Mouse (Mus musculus) kidney, embryonic 16.5 days (tissue): ENCODE results near the gene Parg. TPM values are rescaled to one million over a fixed set of nuclear protein-coding genes. Genes with fewer than 3 reads are reported as not detected.
A peak's percentile ranks its signal among the peaks of the same experiment; 100 is the strongest.

Experiments
- ATAC-seq: fragments of 200-750 bp; cut with Nextera tagmentation; 2 replicates; pipeline ENCODE4 v1.8.0; 2017; ENCODE audit warnings: moderate TSS enrichment; ENCODE audit not compliant: low FRiP score, low TSS enrichment
- H3K27ac ChIP-seq: fragments of 300-500 bp; sonication (generic); 2 replicates; pipeline ENCODE4 v1.5.1; 2014; ENCODE audit warnings: low read length
- H3K27me3 ChIP-seq: fragments of 300-500 bp; sonication (generic); 2 replicates; pipeline ENCODE4 v1.6.1; 2014; ENCODE audit warnings: low read length, control low read depth, mixed read lengths; ENCODE audit not compliant: insufficient read depth
- H3K36me3 ChIP-seq: fragments of 300-500 bp; sonication (generic); 2 replicates; pipeline ENCODE4 v1.6.1; 2014; ENCODE audit warnings: low read length, control low read depth, mixed read lengths; ENCODE audit not compliant: insufficient read depth
- H3K4me1 ChIP-seq: fragments of 300-500 bp; sonication (generic); 2 replicates; pipeline ENCODE4 v1.6.1; 2014; ENCODE audit warnings: low read length, control low read depth, mixed read lengths; ENCODE audit not compliant: insufficient read depth
- H3K4me2 ChIP-seq: fragments of 300-500 bp; sonication (generic); replicated peaks from 2 replicates; pipeline ENCODE4 v1.6.1; 2014; ENCODE audit warnings: low read depth, low read length
- H3K4me3 ChIP-seq: fragments of 300-500 bp; sonication (generic); 2 replicates; pipeline ENCODE4 v1.5.1; 2014; ENCODE audit warnings: mild to moderate bottlenecking, low read length
- H3K9ac ChIP-seq: fragments of 300-500 bp; sonication (generic); replicated peaks from 2 replicates; pipeline ENCODE4 v1.6.1; 2014; ENCODE audit warnings: low read length
- H3K9me3 ChIP-seq: fragments of 300-500 bp; sonication (generic); 2 replicates; pipeline ENCODE4 v1.6.1; 2016; ENCODE audit warnings: low read length, control low read depth
- WGBS: fragments of 180-500 bp; shearing (Covaris S2); extraction: QIAGEN DNeasy Blood & Tissue Kit; methylation state at CpG from one replicate; pipeline ENCODE4 v1.1.7; 2014; 5-methylcytosine and 5-hydroxymethylcytosine counted together
- polyA plus RNA-seq: library from polyadenylated mRNA; unstranded; fragments of >200 nt; fragmentation: Nextera tagmentation; extraction: Ambion mirVana; gene quantifications from 2 replicates; pipeline ENCODE4 v1.2.1, GENCODE M21; 2015

The Parg gene
- polyA plus RNA-seq, 1 experiment from 2014 or later = 40.8 TPM

DNA sequence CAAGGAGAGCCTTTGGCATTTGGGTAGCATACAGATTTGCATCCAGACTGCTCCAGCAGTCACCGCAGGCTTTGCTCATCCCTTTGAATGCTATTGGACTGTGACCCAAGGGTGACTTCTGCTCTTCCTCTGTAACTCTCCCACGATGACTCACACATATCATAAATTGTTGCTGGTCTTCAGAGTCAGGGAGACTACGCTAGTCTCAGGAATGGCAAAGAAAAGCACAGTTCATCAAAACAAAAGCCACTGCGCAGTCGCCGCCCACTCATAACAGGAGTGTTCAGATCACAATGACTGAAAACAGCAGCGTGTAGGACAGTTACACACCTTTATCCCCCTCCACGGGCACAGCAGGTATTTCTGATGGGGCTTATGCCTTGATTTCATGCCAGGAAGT lies 103.2 kb downstream of the Parg start:
- H3K9me3 ChIP-seq = no peaks in the 10 kb centered on the region
- H3K27me3 ChIP-seq = no peaks in the 10 kb centered on the region
- WGBS = 71% methylated on average over 8 of the region's 8 CpGs
- no peak for ATAC-seq
- H3K4me3 ChIP-seq = no peak overlapping the region
- no peaks in the 10 kb centered on the region; the same call in 1 of the 2 replicates for H3K36me3 ChIP-seq
- H3K4me2 ChIP-seq = no peak overlapping the region
- no peak overlapping the region for H3K27ac ChIP-seq
- H3K9ac ChIP-seq = no peak overlapping the region
- no peaks in the 10 kb centered on the region for H3K4me1 ChIP-seq

DNA sequence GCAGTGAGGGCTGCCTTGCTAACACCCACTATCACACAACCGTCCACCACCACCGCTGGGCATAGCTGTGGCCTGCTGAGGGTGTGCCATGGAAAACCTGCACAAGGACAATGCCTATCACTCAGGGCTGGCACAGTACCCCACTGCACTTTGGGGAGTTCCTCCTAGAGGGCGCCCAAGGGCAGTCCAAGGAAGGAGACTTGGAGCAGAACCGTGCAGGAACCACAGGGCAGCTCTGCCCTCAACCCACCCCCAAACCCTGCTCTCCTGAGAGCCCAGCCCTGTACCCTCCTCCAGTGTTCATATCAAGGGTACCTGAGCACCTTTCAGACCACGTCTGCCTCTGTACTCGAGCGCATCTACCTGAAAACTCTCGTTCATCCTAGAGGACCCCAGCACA lies 108.1 kb downstream of the Parg start:
- Histone ChIP-seq H3K4me2 (no peak overlapping the region), H3K9me3 (no peaks in the 10 kb centered on the region), H3K4me3 (no peak overlapping the region), H3K9ac (no peak overlapping the region), H3K36me3 (no peaks in the 10 kb centered on the region), H3K4me1 (no peaks in the 10 kb centered on the region), H3K27ac (no peak overlapping the region), H3K27me3 (no peaks in the 10 kb centered on the region)
- WGBS = 38% methylated on average over 8 of the region's 8 CpGs
- 0 out of 2 replicates have a peak, but pooled peaks have one; percentile 15 for ATAC-seq

DNA sequence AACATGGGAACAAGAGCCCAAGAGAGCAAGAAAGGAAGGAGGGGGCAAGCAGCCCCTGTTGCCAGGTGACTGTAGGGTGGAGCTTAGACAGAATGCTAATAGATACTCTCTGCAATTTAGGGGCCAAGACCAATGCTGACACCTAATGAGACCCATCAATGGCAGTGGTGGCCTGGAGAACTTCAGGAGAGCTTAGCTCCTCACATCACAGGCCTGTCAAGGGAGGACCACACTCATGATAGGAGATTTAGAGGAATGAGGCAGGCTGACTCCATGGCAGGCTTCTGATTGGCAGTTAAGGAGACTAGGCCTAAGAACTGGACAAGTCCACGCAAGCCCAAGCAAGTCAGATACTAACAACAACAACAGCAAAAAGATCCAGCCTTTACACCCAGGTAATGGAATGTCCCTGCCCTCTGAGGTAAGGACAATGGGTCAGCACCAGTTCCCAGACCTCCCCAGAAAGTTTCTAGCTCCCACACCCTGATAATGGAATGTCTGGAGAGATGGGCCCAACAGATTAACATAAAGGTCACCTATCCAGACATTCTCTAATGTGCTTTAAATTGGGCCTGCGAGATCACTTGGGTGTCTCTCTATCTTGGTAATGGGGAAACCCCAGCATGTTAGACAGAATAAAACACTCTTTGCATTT lies 109.8 kb downstream of the Parg start:
- H3K27ac ChIP-seq = no peak overlapping the region
- ATAC-seq = no peak
- H3K4me1 ChIP-seq = no peaks in the 10 kb centered on the region
- H3K36me3 ChIP-seq = no peaks in the 10 kb centered on the region
- H3K27me3 ChIP-seq = no peaks in the 10 kb centered on the region
- H3K9ac ChIP-seq = no peak overlapping the region
- H3K4me3 ChIP-seq = no peak overlapping the region
- H3K9me3 ChIP-seq = no peaks in the 10 kb centered on the region
- WGBS = 93% methylated on average over 2 of the region's 2 CpGs
- H3K4me2 ChIP-seq = no peak overlapping the region

DNA sequence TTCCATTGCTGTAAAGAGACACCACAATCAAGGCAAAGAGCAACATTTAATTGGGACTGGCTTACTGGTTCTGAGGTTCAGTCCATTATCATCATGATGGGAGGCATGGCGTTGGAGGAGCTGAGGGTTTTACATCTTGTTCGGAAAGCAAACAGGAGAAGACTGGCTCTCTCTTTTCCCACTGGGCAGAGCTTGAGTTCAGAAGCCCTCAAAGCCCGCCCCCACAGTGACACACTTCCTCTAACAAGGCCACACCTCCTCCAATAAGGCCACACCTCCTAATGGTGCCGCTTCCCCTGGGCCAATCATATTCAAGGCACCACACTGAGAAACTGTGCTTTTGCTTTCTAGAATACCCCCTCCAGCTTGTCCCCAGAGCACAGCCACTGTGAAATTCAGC lies 116.1 kb downstream of the Parg start:
- H3K4me1 ChIP-seq = 0 out of 2 replicates have a peak, but pooled peaks cover 3% of the 10 kb centered on the region
- H3K27me3 ChIP-seq = no peaks in the 10 kb centered on the region
- no peak overlapping the region for H3K4me2 ChIP-seq
- no peak overlapping the region for H3K9ac ChIP-seq
- no peak overlapping the region for H3K4me3 ChIP-seq
- no peaks in the 10 kb centered on the region for H3K9me3 ChIP-seq
- no peaks in the 10 kb centered on the region for H3K36me3 ChIP-seq
- no peak overlapping the region for H3K27ac ChIP-seq
- 12% methylated on average over 4 of the region's 4 CpGs for WGBS
- ATAC-seq = no peak

DNA sequence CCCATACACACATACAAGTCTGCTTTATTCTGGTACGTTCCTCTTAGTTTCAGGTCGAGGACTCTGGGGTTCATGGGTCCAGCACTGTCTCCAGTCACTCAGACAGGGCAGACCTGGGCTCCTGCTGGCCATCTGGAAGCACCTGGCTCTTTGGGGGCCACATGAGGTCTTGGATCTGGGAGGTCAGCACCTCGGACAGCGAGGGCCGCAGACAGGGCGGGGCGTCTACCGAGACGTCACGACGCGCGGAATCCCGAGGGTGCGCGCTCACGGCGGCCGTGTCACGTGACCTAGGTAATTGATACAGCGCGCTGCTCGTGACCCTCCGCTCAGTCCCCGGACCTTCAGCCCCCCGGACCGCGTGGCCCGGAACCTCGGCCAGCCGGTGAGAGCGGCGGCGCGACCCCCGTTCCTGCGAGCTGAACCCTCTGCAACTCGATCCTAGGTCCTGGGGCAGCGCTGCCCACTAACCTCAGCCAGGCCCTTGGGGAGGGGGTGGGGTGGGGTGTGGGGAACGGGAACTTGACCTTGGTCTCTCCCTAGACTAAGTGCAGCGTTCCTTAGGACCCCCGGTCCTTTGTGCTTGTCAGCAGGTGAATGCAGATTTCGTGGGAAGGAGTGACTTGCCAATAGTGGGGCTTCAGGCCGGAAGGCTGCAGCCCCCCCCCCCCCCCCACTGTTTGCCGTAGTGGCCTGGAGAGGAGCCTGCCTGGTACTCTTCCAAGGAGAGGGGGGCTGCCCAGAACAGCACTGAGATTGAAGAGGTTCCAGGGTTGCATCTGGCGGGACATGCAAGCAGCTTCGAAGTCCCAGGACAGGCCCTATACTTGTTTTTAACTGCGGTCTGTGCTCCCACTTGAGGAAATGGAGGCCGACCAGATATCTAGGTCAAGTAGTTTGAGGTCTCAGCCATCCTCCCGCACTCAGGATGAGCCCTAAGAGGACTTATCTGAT lies 120.3 kb downstream of the Parg start, which contains the start of gene Ogdhl:
TSS of gene Ogdhl (plus strand) at position 288 of the 954 bp plus-strand sequence.
- WGBS = 4% methylated on average over 48 of the region's 50 CpGs
- Histone ChIP-seq H3K4me1 (0 out of 2 replicates have a peak, but pooled peaks cover 3% of the 10 kb centered on the region), H3K27me3 (no peaks in the 10 kb centered on the region), H3K36me3 (no peaks in the 10 kb centered on the region), H3K27ac (no peak within 1 kb of the TSS), H3K4me3 (peak within 1 kb of the TSS; percentile 55), H3K4me2 (peak within 1 kb of the TSS; percentile 86), H3K9me3 (no peaks in the 10 kb centered on the region), H3K9ac (peak within 1 kb of the TSS; percentile 67)
- ATAC-seq = peak; percentile 89

DNA sequence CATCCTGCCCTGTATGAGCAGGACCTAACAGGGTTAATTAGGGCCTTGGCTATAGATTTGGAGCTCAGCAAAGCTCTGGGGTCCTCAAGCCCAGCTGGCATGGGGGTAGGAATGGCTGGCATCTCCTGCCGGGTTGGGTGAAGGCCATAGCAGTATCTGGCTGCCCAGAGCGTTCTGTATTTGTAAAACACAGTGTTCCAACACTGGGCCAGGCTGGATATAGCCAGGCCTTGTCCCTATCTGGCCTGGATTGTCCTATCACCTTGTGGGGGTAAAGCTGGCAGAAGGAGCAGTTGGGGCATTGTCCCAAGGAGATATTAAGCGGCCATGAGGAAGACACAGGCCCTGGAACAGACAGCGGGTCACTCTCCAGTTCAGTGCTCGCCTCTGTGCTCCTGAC lies 121.5 kb downstream of the Parg start:
- Histone ChIP-seq H3K36me3 (no peaks in the 10 kb centered on the region), H3K4me2 (no peak overlapping the region), H3K4me1 (0 out of 2 replicates have a peak, but pooled peaks cover 3% of the 10 kb centered on the region), H3K9ac (no peak overlapping the region), H3K27ac (no peak overlapping the region), H3K27me3 (no peaks in the 10 kb centered on the region), H3K4me3 (no peak overlapping the region), H3K9me3 (no peaks in the 10 kb centered on the region)
- ATAC-seq = no peak
- 91% methylated on average over 5 of the region's 5 CpGs for WGBS

DNA sequence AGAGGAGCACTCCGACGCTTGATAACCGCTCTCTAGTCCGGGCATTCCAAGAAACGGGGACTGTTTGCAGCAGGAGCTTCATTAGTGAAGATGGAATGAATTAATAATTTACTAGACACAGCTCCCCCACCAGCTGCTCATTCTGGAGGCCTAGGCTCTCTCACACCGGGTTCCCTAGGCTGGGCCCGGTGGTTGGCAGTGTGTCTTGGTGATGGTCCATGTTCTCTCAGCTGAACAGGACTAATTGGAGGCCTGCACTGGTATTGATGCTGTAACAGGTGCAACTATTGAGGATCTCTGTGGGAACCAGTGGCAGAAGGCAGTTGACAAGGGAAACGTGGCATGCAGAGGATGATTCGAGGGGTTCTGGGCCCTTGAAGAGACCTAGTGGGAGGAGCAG lies 125.6 kb downstream of the Parg start:
- WGBS = 76% methylated on average over 9 of the region's 9 CpGs
- Histone ChIP-seq H3K9ac (no peak overlapping the region), H3K27me3 (no peaks in the 10 kb centered on the region), H3K4me3 (no peak overlapping the region), H3K4me1 (no peaks in the 10 kb centered on the region), H3K27ac (no peak overlapping the region), H3K36me3 (no peaks in the 10 kb centered on the region), H3K9me3 (no peaks in the 10 kb centered on the region), H3K4me2 (no peak overlapping the region)
- no peak for ATAC-seq

DNA sequence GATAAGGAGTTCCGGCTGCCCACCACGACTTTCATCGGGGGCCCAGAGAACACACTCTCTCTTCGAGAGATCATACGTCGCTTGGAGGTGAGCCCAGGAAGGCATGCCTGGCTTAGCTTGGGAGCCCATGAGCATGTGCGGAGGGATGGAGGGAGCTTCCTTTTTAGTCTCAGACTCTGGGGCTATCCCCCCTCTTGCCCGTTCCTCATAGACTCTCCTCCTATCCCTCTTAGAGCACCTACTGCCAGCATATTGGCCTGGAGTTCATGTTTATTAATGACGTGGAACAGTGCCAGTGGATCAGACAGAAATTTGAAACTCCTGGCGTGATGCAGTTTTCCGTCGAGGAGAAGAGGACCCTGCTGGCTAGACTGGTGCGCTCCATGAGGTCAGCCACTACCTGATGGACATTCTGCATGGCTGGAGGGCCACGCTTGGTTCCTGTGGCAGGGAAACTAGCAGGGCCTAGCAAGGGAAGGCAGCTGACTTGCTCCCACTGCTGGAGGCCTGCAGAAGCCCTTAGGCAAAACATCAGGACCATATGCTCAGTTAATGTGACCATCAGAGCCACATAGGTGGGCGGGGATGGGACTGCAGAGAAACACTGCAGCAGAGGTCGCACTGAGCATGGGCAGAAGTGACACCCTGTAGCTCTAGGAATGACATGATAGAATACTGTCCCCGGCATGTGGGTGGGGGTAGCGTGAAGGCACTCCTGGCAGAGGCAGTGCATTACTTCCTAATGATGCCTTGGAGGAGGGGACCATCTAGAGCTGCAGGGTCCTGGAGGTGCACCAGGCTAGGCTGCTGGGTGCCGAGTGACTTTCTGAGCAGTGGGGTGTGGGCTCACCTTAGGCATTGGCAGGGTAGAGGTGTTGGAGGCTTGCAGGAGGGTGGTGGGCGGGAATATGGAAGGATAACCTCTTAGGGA lies 131.0 kb downstream of the Parg start:
- Histone ChIP-seq H3K36me3 (no peaks in the 10 kb centered on the region), H3K4me3 (no peak overlapping the region), H3K9ac (no peak overlapping the region), H3K27me3 (no peaks in the 10 kb centered on the region), H3K4me2 (no peak overlapping the region), H3K9me3 (no peaks in the 10 kb centered on the region), H3K4me1 (no peaks in the 10 kb centered on the region), H3K27ac (no peak overlapping the region)
- WGBS = 74% methylated on average over 20 of the region's 20 CpGs
- no peak for ATAC-seq

DNA sequence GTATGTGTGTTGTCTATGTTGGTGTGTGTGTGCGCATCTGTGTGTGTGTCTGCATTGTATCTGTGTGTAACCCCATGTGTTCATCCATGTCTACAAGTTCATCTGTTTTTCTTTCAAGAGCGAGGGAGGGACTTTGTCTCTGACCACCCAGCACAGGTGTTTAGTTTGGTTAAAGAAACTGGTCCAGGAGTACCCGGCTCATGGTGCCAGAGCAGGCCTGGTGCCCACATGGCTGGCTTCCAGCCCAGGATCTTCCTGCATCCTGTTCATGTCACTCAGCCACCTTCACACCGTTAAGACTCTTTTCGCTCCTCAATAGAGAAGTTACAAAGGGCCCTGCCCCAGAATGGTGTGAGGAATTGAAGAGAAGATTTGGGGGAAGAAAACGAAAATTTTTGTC lies 134.3 kb downstream of the Parg start:
- no peak overlapping the region for H3K27ac ChIP-seq
- no peaks in the 10 kb centered on the region for H3K9me3 ChIP-seq
- no peaks in the 10 kb centered on the region for H3K36me3 ChIP-seq
- H3K4me2 ChIP-seq = no peak overlapping the region
- H3K27me3 ChIP-seq = no peaks in the 10 kb centered on the region
- WGBS = 82% methylated on average over 6 of the region's 6 CpGs
- H3K4me1 ChIP-seq = no peaks in the 10 kb centered on the region
- H3K9ac ChIP-seq = no peak overlapping the region
- no peak overlapping the region for H3K4me3 ChIP-seq
- ATAC-seq = no peak
